Mouse (Mus musculus) erythroid progenitor cell, adult 5-6 weeks (primary cell): ENCODE data around the gene Lag3. TPM values are rescaled to one million over a fixed set of nuclear protein-coding genes. Genes with fewer than 3 reads are reported as not detected.

Experiments
- ATAC-seq: replicated peaks from 2 replicates; pipeline ENCODE4 v1.8.0; 2016; ENCODE audit warnings: moderate number of reproducible peaks, mild to moderate bottlenecking, moderate TSS enrichment, inconsistent platforms; ENCODE audit not compliant: poor library complexity, low FRiP score, severe bottlenecking
- total RNA-seq, 2 experiments: library from RNA; stranded (forward) in 1 of 2; stranded (reverse) in 1 of 2; fragments of 150-400 nt in 1 of 2; fragments of 186-747, 209-891 nt in 1 of 2; gene quantifications; 2 replicates each; pipeline versions ENCODE4 v1.2.3 to v1.2.4; 2015 to 2017; ENCODE audit warnings: low replicate concordance in 2 of 2

The Lag3 gene
- total RNA-seq, 2 experiments from 2014 or later = not detected

DNA sequence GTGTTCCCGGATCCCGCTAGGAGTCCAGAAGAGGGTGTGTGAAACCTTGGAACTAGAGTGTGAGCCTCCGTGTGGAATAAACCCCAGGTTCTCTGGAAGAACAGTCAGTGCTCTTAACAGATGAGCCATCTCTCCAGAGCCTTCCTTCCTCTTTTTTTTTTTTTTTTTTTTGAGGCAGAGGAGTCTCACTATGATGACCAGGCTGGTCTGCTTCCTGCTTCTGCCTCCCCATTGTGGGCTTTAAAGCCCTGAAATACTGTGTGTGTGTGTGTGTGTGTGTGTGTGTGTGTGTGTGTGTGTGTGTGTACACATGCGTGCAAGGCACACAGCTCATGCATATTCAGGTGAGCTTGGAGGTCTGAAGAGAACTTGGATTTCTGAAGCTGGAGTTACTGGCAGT is 10.0 kb upstream of the Lag3 start:
- ATAC-seq = no peak

DNA sequence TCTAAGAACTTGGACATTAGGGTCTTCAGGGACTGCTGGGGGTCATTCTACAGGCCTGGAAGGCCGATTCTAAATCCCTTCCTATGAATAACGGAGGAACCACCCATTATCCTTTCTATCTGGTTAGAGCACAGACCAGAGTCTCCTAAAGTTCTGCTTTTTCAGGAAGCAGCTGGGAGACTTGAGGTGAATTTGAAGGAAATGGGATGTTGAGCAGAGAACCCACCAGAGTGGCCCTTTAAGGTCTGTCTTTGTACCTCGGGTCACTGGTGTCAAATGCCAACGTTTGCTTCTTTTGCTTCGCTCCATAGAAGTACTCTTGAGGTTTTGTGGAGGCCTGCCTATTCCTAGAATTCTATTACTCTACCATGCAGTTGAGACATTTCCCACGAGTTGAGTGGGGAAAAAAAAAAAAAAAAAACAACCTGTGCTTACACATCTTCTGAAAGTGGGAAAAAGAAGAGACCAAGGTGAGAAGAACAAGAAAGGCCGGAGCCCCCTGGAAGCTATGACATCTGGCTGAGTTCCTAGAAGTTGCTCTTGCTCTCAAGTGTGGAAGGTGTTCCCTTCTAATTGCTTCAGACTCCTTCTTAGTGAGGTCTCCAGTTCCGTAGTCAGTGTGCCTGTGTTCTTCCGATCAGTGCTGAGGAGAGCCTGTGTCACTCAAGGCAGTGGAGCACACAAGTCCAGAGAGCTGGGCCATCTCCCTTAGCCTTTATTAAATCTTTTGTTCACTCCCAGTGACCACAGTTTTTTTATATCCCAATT is 9.0 kb upstream of the Lag3 start:
- ATAC-seq = no peak

- no peak for ATAC-seq
These were observed 8.3 kb upstream of the Lag3 start, which contains the start of gene Ptms for GRCm38 (mm10) chr6:124919695-124920317. Ptms (minus strand) TSS chr6:124920103.

DNA sequence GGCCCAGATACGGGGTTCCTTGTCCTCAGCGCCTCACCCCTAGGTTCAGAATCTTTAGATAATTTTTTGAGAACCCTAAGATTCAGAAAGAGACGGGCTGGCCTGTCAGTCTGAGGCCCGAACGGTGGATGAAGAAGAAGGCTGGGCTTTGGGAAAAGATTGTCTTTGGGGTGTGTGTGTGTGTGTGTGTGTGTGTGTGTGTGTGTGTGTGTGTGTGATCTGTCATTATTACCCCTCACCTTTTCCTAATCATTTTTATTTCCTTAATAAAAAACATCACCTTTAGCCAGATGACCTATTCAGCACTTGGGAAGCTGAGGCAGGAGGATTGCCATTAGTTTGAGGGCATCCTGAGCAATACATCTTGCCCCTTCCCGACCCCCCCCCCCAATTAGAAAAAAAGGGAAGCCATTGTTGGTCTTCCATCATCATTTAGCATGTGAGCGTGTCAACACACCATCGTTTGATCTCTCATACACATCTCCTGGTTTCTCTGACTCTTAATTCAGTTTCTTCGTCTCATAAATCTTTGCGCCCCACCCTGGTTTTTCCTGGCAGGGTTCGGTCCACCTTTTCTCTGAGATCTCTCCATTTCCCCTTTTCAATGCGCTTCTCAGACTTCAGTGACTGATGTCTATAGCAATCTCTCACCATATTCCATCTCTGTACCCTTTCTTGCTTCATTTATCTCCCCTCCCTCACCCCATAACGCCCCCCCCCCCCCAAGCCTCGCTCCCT is 7.6 kb upstream of the Lag3 start:
- ATAC-seq = no peak

GRCm38 (mm10) chr6:124918331-124918690 is 6.8 kb upstream of the Lag3 start:
- no peak for ATAC-seq

GRCm38 (mm10) chr6:124917518-124918330 is 6.2 kb upstream of the Lag3 start:
- ATAC-seq = no peak

- ATAC-seq = peak; percentile 86
These were observed 5.4 kb upstream of the Lag3 start for GRCm38 (mm10) chr6:124916695-124917517.

- ATAC-seq = no peak
These were observed 4.6 kb upstream of the Lag3 start for GRCm38 (mm10) chr6:124915942-124916694.

- ATAC-seq = no peak
These were observed 3.8 kb upstream of the Lag3 start for GRCm38 (mm10) chr6:124915160-124915941.

GRCm38 (mm10) chr6:124914511-124914910 is 3.0 kb upstream of the Lag3 start:
- ATAC-seq = no peak

- no peak for ATAC-seq
These were observed 2.3 kb upstream of the Lag3 start for GRCm38 (mm10) chr6:124913721-124914285.

GRCm38 (mm10) chr6:124913214-124913613 is 1.7 kb upstream of the Lag3 start:
- no peak for ATAC-seq

GRCm38 (mm10) chr6:124910032-124910431 is 1.5 kb downstream of the Lag3 start:
- ATAC-seq = no peak

DNA sequence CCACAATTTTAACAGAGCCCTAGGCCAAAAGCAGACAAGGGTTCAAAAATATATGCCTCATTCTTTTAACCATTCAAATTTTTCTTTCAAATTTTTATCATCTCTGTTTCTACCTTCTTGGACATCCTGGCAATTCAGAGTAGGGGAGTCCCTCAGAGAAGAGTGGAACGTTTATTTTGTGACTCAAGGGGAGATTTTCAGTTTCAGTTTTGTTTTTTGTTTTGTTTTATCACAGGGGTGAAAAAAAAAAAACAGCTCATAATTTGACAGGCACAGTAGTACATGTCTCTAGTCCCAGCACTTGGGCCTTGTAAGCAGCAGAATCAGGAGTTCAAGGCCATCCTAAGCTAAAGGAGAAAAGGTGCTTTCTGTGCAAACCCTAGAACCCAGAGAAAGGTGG is 3.7 kb downstream of the Lag3 start:
- no peak for ATAC-seq

GRCm38 (mm10) chr6:124904991-124905860 is 6.3 kb downstream of the Lag3 start:
- ATAC-seq = no peak

GRCm38 (mm10) chr6:124904161-124904981 is 7.1 kb downstream of the Lag3 start:
- ATAC-seq = peak; percentile 73
